In the genomic region with DNA sequence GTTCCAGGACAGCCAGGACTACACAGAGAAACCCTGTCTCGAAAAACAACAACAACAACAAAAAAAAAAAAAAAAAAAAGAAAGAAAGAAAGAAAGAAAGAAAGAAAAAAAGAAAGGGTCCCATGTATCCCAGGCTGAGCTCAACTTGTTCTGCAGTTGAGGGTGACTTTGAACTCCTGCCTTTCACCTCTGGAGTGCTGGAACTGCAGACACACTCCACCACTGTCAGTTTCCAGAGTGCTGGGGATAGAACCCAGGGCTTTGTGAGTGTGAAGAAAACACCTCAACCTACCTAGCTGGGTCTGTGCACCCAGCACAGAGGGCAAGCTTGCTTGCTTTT, we compare ENCODE assay signal across 1 mouse cellular context. TPM values are rescaled to one million over a fixed set of nuclear protein-coding genes. Genes with fewer than 3 reads are reported as not detected.
"Had no signal": no experiment of that assay in that cellular context is flagged by ENCODE, and none has a peak within 500 bp of the region (broad histone marks: within the 10 kb centered on the region; RNA-seq: fewer than 3 reads in every experiment).

No protein-coding gene starts in this region.

RNA-seq across cellular contexts. Expression of gene Cabp1, which starts 32.3 kb away (rescaled TPM):
- total RNA-seq: neutrophil, adult 5-6 weeks had no signal
